Mouse (Mus musculus) testis, adult 2 months (tissue): ENCODE measurements around the gene Ppargc1a.

ENCODE experiments used
- CTCF ChIP-seq: fragments of 200-500 bp; IDR thresholded peaks from 2 replicates; pipeline ENCODE4 v1.5.1; 2012; ENCODE audit warnings: low read depth, mild to moderate bottlenecking, inconsistent platforms, low read length, moderate library complexity; ENCODE audit not compliant: control insufficient read depth, insufficient read depth, insufficient replicate concordance
- POLR2A ChIP-seq: fragments of 200-500 bp; IDR thresholded peaks from 2 replicates; pipeline ENCODE4 v1.6.1; 2012; ENCODE audit warnings: low read depth, mild to moderate bottlenecking, inconsistent platforms, low read length, moderate library complexity; ENCODE audit not compliant: control insufficient read depth

DNA sequence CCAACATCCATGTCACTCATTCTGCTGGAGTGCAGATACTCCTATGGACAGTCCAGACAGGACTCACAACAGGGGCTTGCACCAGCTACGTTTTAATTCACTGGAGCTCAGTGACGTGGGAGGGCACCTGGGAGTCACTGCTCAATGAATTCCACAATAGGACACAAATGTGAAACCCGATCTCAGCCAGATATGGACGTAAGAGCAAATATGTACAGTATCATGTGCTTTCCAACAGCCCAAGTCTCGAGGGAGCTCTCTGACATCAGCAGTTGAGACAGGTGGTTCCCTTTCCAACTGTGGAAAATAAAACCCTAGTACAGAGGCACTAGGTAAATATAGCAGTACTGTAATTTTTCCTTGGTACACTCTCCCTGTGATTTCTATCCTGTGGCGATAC, at the start of gene Ppargc1a:
- TF ChIP-seq CTCF (no peak), POLR2A (no peak)
